Mouse (Mus musculus): ENCODE data around the gene Gm20696. TPM values are rescaled to one million over a fixed set of nuclear protein-coding genes. Genes with fewer than 3 reads are reported as not detected.

Gene Gm20696
- total RNA-seq, 2 experiments from 2014 or later: 9.0 to 9.2 TPM

DNA sequence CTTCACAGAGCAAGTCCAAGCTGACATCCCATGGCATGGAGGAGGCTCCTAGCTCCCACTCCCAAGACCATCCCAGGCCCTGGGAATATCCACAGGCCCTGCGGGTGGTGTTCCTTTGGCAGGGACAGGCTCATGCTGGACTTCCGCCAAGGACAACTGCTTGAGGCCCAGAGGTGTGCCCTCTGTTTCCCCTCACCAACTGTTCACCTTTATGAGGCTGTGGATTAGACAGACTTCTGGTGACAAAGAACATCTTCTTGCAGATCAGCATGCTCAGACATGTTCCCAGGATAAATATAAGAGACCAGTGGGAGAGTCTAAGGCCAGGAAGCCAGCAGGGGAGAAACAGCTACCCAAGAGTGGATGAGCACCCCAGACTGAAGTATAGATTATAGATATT lies 296.7 kb downstream of the Gm20696 start:
- intact Hi-C loops (cut with DNase I): no loop called here
- TF ChIP-seq CTCF (IDR thresholded peaks at IDR 0.05): no peak
- DNase-seq (ENCODE audit: extremely low spot score in 1 of 2, low spot score in 2 of 2): no peak
- no peak overlapping the region for H3K4me3 ChIP-seq
- H3K27ac ChIP-seq: no peak overlapping the region

DNA sequence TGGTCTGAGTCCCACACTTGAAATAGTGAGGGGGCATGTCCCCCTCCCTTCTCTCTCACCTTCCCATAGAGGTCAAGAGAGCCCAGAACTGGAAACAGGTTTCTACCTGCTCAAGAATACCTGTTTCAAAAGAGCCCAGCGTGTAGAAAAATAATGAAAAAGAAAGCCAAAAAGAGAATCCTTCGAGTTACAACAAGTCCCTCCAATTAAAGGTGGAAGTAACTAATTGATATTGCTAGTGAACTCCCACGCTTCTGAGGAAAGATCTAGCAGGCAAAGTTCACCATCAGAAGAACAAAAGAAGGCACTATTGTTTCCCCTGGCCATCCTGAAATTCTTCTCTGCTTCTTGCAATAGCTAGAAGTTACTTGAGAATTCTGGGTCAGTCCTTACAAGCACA lies 297.4 kb downstream of the Gm20696 start:
- TF ChIP-seq CTCF (IDR thresholded peaks at IDR 0.05): no peak

DNA sequence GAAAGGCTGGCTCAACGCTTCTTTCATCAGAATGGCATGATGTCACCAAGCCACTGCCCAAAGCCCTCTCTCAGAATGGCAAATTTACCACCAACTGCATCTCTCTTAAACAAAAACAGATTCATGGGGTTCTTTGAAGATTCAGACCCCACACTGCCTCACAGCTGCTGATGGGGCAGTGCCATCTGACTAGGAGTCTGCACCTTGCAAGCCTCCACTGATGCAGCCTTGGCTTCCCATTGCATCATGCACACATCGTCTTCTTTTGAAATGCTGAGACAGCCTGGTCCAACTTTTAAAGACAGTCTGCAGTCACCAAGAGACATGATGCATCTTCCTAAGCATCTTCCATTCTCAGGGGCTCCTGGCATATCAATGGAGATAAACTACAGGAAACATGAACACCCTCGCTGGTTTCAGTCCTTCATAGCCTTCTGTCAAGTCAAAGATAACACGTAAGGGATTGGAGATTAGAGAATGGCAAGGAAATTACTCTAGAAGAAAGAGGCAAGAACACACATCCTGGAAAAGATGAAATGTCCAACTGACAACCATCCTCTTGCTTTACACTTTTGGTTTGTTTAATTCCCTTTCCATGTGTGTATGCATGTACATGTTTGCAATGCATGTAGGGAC lies 298.4 kb downstream of the Gm20696 start:
- DNase-seq (ENCODE audit: extremely low spot score in 1 of 2, low spot score in 2 of 2): no peak
- intact Hi-C loops (cut with DNase I): no loop called here
- Histone ChIP-seq H3K4me3 (no peak overlapping the region), H3K27ac (no peak overlapping the region)
- TF ChIP-seq CTCF (IDR thresholded peaks at IDR 0.05): no peak

More for the DNA sequence above, 297.4 kb downstream of the Gm20696 start:
- intact Hi-C loops (cut with DNase I): no loop called here
- Histone ChIP-seq H3K27ac (no peak overlapping the region), H3K4me3 (no peak overlapping the region)
- DNase-seq (ENCODE audit: extremely low spot score in 1 of 2, low spot score in 2 of 2): no peak

DNA sequence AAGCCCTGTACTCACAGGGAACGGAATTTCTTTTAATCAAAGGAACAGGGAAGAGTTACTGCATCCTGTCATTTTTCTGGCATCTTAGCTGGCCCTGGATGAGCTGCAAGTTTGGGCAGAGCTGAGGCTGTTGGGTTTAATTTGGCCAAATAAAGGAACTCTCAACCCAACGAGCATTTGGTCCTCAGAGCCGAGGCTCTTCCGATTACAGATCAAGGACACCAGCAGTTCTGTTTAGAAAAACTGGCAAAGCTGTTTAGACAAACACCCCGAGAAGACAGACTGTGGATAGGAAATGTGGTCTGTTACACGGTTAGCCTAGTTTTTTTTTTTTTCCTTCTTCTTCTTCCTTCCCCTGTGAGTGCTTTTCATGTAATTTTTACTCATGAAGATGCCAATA lies 302.1 kb downstream of the Gm20696 start:
- no peak overlapping the region for H3K27ac ChIP-seq
- H3K4me3 ChIP-seq: no peak overlapping the region
- intact Hi-C loops (cut with DNase I): no loop called here
- no peak for DNase-seq (ENCODE audit: extremely low spot score in 1 of 2, low spot score in 2 of 2)
- TF ChIP-seq CTCF (IDR thresholded peaks at IDR 0.05): no peak

DNA sequence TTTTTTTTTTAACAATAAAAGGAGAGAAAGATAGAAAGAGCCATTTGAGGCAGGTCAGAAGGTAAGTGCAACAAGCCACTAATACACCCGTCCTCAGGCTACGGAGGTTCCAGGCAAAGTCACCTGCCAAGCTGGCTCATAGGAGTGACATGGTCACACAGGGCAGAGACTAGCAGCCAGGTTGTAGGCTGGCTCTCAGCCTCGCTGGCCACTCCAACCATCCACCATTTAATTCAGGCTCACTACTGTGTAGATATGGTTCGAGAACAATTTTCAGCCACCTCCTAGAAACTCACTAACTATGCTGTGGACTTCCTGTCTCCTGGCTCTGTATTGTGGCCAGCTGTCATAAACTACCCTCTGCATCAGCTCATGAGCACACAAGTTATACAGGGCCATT lies 306.0 kb downstream of the Gm20696 start:
- DNase-seq (ENCODE audit: extremely low spot score in 1 of 2, low spot score in 2 of 2): no peak
- intact Hi-C loops (cut with DNase I): no loop called here
- Histone ChIP-seq H3K27ac (no peak overlapping the region), H3K4me3 (no peak overlapping the region)
- no peak for TF ChIP-seq CTCF (IDR thresholded peaks at IDR 0.05)

DNA sequence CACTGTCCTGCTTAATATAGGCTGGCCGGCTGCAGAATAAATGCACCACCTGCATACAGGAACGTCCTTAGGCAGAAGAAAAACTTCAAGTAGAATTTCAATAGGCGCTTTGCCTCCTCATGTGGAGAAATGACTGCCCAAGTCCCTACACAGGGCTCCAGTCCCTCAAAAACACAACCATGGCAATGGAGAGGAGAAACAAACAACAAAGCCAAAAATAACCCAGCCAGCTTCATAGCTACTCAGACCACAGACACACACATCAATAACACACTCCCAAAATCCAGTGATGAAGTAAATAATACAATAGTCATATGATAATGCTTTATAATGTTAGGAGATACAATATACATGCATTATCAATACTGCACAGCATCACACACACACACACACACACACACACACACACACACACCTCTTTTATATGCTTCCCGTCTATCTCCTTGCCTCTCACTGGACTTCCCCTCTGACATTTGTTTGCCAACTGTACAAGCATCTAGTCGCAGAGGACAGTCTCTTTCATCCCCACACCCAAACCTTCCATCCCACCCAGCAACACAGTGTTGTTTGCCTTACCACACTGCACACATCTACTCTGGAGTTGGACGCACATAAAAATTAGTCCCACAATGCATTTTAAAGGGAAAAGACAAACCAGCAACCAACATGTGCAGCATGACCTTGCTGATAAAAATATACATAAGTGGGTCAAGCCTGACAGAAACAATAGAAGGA lies 306.7 kb downstream of the Gm20696 start:
- TF ChIP-seq CTCF (IDR thresholded peaks at IDR 0.05): no peak
- Histone ChIP-seq H3K27ac (no peak overlapping the region), H3K4me3 (no peak overlapping the region)
- intact Hi-C loops (cut with DNase I): no loop called here
- DNase-seq (ENCODE audit: extremely low spot score in 1 of 2, low spot score in 2 of 2): no peak

DNA sequence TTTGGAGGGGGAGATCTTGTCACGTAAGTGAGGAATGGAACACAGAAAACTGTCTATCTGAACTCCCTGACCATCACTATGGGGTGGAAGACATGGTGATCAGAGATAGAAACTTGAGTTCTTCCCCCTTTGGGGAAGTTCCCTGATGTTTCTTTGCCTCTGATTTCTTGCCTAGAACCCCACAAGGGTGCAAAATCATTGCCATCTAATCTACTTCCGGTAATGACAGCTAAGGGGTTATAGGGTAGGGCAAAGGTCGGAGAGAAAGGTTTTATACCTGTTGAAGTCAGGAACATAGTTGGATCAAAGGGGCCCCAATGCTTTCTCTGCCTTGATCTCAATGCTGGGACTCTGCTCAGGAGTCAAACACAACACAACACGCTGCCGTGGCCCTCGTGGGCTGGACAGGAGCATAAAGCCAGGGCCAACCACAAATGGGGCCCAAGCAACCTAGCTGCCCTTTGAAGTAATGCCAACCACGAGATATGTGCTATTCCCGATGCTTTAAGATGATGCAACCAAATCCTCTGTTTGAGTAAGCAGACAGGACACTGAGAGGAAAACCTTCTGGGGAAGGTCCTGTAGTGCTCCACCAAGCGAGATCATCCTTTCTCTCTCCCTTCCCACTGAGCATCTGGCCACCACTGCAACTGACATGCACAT lies 307.4 kb downstream of the Gm20696 start:
- Histone ChIP-seq H3K4me3 (no peak overlapping the region), H3K27ac (no peak overlapping the region)
- no peak for DNase-seq (ENCODE audit: extremely low spot score in 1 of 2, low spot score in 2 of 2)
- no peak for TF ChIP-seq CTCF (IDR thresholded peaks at IDR 0.05)
- intact Hi-C loops (cut with DNase I): no loop called here

DNA sequence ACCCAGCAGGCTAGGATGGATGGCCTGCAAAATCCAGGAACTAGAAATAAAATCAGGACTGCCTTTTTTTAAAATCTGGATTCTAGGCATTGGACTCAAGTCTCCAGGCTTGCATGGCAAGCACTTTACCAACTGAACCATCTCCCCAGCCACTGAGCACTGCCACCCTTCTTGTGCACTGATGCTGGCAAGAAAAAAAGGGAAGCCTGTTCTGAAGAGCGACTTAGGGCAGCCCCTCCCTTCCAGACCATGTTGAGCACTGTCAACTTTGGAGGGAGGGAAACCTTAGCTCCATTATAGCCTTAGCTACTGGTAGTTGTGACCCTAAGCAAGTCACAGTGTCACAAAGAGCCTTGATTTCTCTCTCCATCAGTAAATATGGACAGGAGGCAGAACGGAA lies 308.7 kb downstream of the Gm20696 start:
- no peak for TF ChIP-seq CTCF (IDR thresholded peaks at IDR 0.05)
- no peak overlapping the region for H3K4me3 ChIP-seq
- no peak overlapping the region for H3K27ac ChIP-seq
- intact Hi-C loops (cut with DNase I): no loop called here
- DNase-seq (ENCODE audit: extremely low spot score in 1 of 2, low spot score in 2 of 2): no peak

DNA sequence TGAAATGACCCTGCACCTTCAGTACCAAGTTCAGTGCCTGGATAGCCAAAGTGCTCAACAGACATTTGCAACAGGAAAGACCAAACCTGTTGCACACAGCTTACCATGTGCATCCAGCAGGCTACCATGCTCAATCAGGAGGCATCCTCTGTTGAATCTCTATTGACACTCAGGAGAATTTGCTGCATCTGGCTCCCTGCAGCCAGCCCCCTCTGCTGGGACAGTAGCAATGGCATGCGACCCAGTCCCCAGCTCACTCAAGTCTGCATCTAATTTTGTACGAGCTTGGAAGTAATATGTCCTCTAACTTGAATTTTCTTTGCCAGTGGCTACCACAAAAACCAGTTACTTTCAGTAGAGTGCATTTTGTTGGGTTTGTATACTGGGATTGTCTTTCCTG lies 312.3 kb downstream of the Gm20696 start:
- H3K27ac ChIP-seq: no peak overlapping the region
- no peak for TF ChIP-seq CTCF (IDR thresholded peaks at IDR 0.05)
- DNase-seq (ENCODE audit: extremely low spot score in 1 of 2, low spot score in 2 of 2): no peak
- intact Hi-C loops (cut with DNase I): no loop called here
- H3K4me3 ChIP-seq: no peak overlapping the region

DNA sequence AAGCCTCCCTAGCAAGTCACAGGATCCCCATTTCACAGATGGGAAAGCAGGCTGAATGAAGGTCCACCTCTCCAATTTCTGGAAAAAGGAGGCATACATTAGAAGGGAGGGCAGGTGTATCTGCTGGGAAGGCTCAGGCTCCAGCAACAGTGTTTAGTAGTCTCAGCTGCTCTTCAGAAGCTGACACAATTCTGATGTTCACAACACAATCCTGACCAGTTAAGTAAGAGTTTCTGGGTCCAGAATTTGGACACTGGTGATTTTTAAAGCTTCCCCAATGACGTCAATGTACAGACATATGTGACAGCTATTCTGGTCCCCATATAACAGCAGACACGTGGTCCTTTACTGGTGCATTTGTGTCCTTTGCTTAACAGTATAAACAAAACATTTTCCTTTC lies 313.2 kb downstream of the Gm20696 start:
- intact Hi-C loops (cut with DNase I): no loop called here
- Histone ChIP-seq H3K27ac (0 out of 2 replicates have a peak overlapping the region, but pooled peaks have one; percentile 9), H3K4me3 (no peak overlapping the region)
- TF ChIP-seq CTCF (IDR thresholded peaks at IDR 0.05): no peak
- no peak for DNase-seq (ENCODE audit: extremely low spot score in 1 of 2, low spot score in 2 of 2)

DNA sequence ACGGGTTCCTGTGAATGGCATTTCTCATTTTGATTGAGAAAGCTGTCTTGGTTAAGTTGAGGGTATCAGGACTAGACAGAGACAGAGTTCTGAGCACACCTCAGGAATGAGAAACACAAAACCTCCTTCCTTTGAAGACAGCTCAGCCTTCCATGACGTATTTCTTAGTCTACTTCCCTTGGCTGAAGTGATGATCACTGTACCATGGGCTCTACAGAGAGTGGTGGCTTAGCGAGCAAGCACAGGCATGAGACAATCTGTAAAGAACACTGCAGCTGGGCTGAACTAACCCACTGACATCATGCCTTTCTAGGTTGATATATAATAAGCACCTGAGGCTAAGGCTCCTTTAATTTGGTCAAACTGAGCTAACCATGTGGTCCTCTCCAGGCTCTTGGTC lies 316.0 kb downstream of the Gm20696 start:
- TF ChIP-seq CTCF (IDR thresholded peaks at IDR 0.05): no peak
- intact Hi-C loops (cut with DNase I): no loop called here
- Histone ChIP-seq H3K4me3 (no peak overlapping the region), H3K27ac (no peak overlapping the region)
- no peak for DNase-seq (ENCODE audit: extremely low spot score in 1 of 2, low spot score in 2 of 2)

DNA sequence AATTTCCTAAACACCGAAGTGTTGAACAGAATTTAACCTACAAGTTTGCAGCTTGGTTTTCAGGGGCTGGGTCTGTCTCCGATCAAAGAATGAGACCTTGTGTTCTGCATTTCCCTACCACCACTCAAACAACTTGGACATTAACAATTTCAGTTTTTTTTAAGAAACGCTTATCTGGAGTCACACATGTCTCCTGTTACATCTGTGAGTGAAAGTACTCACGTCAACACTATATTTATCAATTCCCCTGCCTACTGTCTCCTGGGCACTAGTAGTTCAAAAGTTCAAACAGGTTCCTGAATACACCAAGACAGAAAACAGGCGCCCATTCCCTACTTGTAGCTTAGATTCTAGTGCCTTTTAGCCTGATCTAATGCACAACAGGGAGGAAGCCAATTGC lies 316.4 kb downstream of the Gm20696 start:
- DNase-seq (ENCODE audit: extremely low spot score in 1 of 2, low spot score in 2 of 2): no peak
- Histone ChIP-seq H3K27ac (no peak overlapping the region), H3K4me3 (no peak overlapping the region)
- no peak for TF ChIP-seq CTCF (IDR thresholded peaks at IDR 0.05)
- intact Hi-C loops (cut with DNase I): no loop called here

Data from left cerebral cortex, adult 2 months (tissue).